Mouse (Mus musculus): Measurements from ENCODE around the gene Gga2. TPM values are rescaled to one million over a fixed set of nuclear protein-coding genes. Genes with fewer than 3 reads are reported as not detected.

The Gga2 gene
- polyA plus RNA-seq, 1 experiment from 2014 or later: 79.0 TPM

- Histone ChIP-seq H3K4me2 (ENCODE audit: low read depth, low read length) (0 out of 2 replicates have a peak overlapping the region, but pooled peaks have one; percentile 1), H3K4me1 (ENCODE audit: control insufficient read depth, insufficient read depth, low read length) (peaks cover 19% of the 10 kb centered on the region), H3K9ac (ENCODE audit: low read length) (no peak overlapping the region), H3K27me3 (ENCODE audit: control insufficient read depth, insufficient read depth, low read length) (no peaks in the 10 kb centered on the region), H3K4me3 (ENCODE audit: low read length) (no peak overlapping the region), H3K27ac (ENCODE audit: low read length) (no peak overlapping the region), H3K9me3 (replicated peaks; ENCODE audit: control insufficient read depth, low read length) (no peaks in the 10 kb centered on the region), H3K36me3 (ENCODE audit: control insufficient read depth, insufficient read depth) (no peaks in the 10 kb centered on the region)
- peak; percentile 50; the same call in 1 of the 2 replicates for ATAC-seq (replicated peaks; ENCODE audit: extremely low read depth, insufficient read depth, low FRiP score)
- WGBS: 39% methylated on average over 14 of the region's 14 CpGs
These were observed 84.0 kb downstream of the Gga2 start for GRCm38 (mm10) chr7:121936861-121937630.

Other genes starting within 250 kb of the Gga2 start
- gene Scnn1b, start 156.2 kb downstream of the Gga2 start, polyA plus RNA-seq (2015; fragmentation: Nextera tagmentation; extraction: Ambion mirVana): 0.49 and 0.70 TPM in 2 replicates
- gene Cog7, start 39.5 kb downstream of the Gga2 start, polyA plus RNA-seq (2015; fragmentation: Nextera tagmentation; extraction: Ambion mirVana): 17.9 and 19.9 TPM in 2 replicates
- 43.1 and 44.5 TPM in 2 replicates for gene Ubfd1, start 46.0 kb upstream of the Gga2 start, polyA plus RNA-seq (2015; fragmentation: Nextera tagmentation; extraction: Ambion mirVana)
- gene Ears2, start 46.0 kb upstream of the Gga2 start, polyA plus RNA-seq (2015; fragmentation: Nextera tagmentation; extraction: Ambion mirVana): 40.4 and 41.9 TPM in 2 replicates
- 1,647 and 1,675 TPM in 2 replicates for gene Ndufab1, start 80.7 kb upstream of the Gga2 start, polyA plus RNA-seq (2015; fragmentation: Nextera tagmentation; extraction: Ambion mirVana)
- 8.2 and 9.7 TPM in 2 replicates for gene Palb2, start 111.8 kb upstream of the Gga2 start, polyA plus RNA-seq (2015; fragmentation: Nextera tagmentation; extraction: Ambion mirVana)
- 77.8 TPM in 2 replicates for gene Dctn5, start 111.8 kb upstream of the Gga2 start, polyA plus RNA-seq (2015; fragmentation: Nextera tagmentation; extraction: Ambion mirVana)
- gene Plk1, start 138.2 kb upstream of the Gga2 start, polyA plus RNA-seq (2015; fragmentation: Nextera tagmentation; extraction: Ambion mirVana): 91.0 and 96.3 TPM in 2 replicates
- gene Ern2, start 165.0 kb upstream of the Gga2 start, polyA plus RNA-seq (2015; fragmentation: Nextera tagmentation; extraction: Ambion mirVana): 0.22 and 0.30 TPM in 2 replicates
- 0.32 and 0.66 TPM in 2 replicates for gene Chp2, start 198.3 kb upstream of the Gga2 start, polyA plus RNA-seq (2015; fragmentation: Nextera tagmentation; extraction: Ambion mirVana)